In genomic region chr3:85922331-85922730, GRCm38 (mm10) we compare ENCODE assay signal across 14 mouse cellular contexts. TPM values are rescaled to one million over a fixed set of nuclear protein-coding genes. Genes with fewer than 3 reads are reported as not detected.
A peak's percentile ranks its signal among the peaks of the same experiment; 100 is the strongest.
DNase-seq lines count a peak whose midpoint lies in the region; ATAC-seq lines count a peak whose summit lies in the region.
"Had no signal": no experiment of that assay in that cellular context is flagged by ENCODE, and none has a peak within 500 bp of the region (broad histone marks: within the 10 kb centered on the region; RNA-seq: fewer than 3 reads in every experiment).

No protein-coding gene starts in this region.

- ATAC-seq in midbrain, embryonic 11.5 days (ENCODE audit: low FRiP score): no peak
- no peak for ATAC-seq in midbrain, embryonic 16.5 days
- no peak for ATAC-seq in monocyte, adult 5-6 weeks (replicated peaks; ENCODE audit: insufficient number of reproducible peaks, low FRiP score, low TSS enrichment, poor library complexity, severe bottlenecking)
- ATAC-seq: forebrain, postnatal 0 days; liver, embryonic 12.5 days had no signal

- no peak overlapping the region for H3K9ac ChIP-seq in midbrain, embryonic 11.5 days (ENCODE audit: low read length)
- H3K9ac ChIP-seq in midbrain, embryonic 16.5 days (ENCODE audit: low read depth, low read length): no peak overlapping the region
- H3K9ac ChIP-seq: embryonic facial prominence, embryonic 13.5 days; forebrain, postnatal 0 days; liver, embryonic 12.5 days; midbrain, embryonic 12.5 days had no signal

- no peaks in the 10 kb centered on the region for H3K27me3 ChIP-seq in midbrain, embryonic 11.5 days (ENCODE audit: control insufficient read depth, insufficient read depth, low read length)
- no peaks in the 10 kb centered on the region for H3K27me3 ChIP-seq in midbrain, embryonic 16.5 days (ENCODE audit: control insufficient read depth, insufficient read depth, low read depth, low read length)
- H3K27me3 ChIP-seq: embryonic facial prominence, embryonic 13.5 days; liver, embryonic 12.5 days; midbrain, embryonic 12.5 days had no signal

- peak; percentile 8 to 13 for DNase-seq in cerebellum, postnatal 36 days
- DNase-seq in cerebellum, adult 11 months: no peak
- peak; percentile 31 for DNase-seq in midbrain, embryonic 11.5 days (ENCODE audit: low spot score, missing footprints)
- DNase-seq in kidney, adult 8-10 months: peak; percentile 55 to 71
- peak; percentile 9 for DNase-seq in retina, postnatal 7 days (ENCODE audit: low read depth, low spot score)
- DNase-seq in right cerebral cortex, adult 18-20 months: no peak
- DNase-seq: forebrain, postnatal 0 days had no signal

- no peak overlapping the region for H3K4me2 ChIP-seq in midbrain, embryonic 11.5 days
- H3K4me2 ChIP-seq in midbrain, embryonic 16.5 days (ENCODE audit: low read length): no peak overlapping the region
- H3K4me2 ChIP-seq: embryonic facial prominence, embryonic 13.5 days; liver, embryonic 12.5 days; midbrain, embryonic 12.5 days had no signal

- H3K27ac ChIP-seq in midbrain, embryonic 11.5 days (ENCODE audit: low read depth, low read length): no peak overlapping the region
- H3K27ac ChIP-seq in midbrain, embryonic 16.5 days (ENCODE audit: low read length): no peak overlapping the region
- H3K27ac ChIP-seq: embryonic facial prominence, embryonic 13.5 days; hindbrain, embryonic 10.5 days; liver, embryonic 12.5 days; midbrain, embryonic 12.5 days had no signal

- H3K4me1 ChIP-seq in midbrain, embryonic 11.5 days (ENCODE audit: control insufficient read depth, insufficient read depth, low read length): no peaks in the 10 kb centered on the region
- no peaks in the 10 kb centered on the region for H3K4me1 ChIP-seq in midbrain, embryonic 16.5 days (ENCODE audit: control insufficient read depth, insufficient read depth, low read length)
- H3K4me1 ChIP-seq: hindbrain, embryonic 10.5 days; midbrain, embryonic 12.5 days had no signal

- no peak overlapping the region for H3K4me3 ChIP-seq in midbrain, embryonic 11.5 days (ENCODE audit: low read depth, low read length)
- no peak overlapping the region for H3K4me3 ChIP-seq in midbrain, embryonic 16.5 days (ENCODE audit: low read depth, low read length)
- H3K4me3 ChIP-seq: embryonic facial prominence, embryonic 13.5 days; hindbrain, embryonic 10.5 days; liver, embryonic 12.5 days; midbrain, embryonic 12.5 days had no signal

- no peaks in the 10 kb centered on the region for H3K9me3 ChIP-seq in midbrain, embryonic 11.5 days (ENCODE audit: control insufficient read depth, low read length)
- no peaks in the 10 kb centered on the region for H3K9me3 ChIP-seq in midbrain, embryonic 16.5 days (replicated peaks; ENCODE audit: control insufficient read depth, low read length, poor library complexity, severe bottlenecking)
- H3K9me3 ChIP-seq: embryonic facial prominence, embryonic 13.5 days; hindbrain, embryonic 10.5 days; liver, embryonic 12.5 days; midbrain, embryonic 12.5 days had no signal

- H3K36me3 ChIP-seq in midbrain, embryonic 11.5 days (ENCODE audit: control insufficient read depth, insufficient read depth, low read length): no peaks in the 10 kb centered on the region
- H3K36me3 ChIP-seq in midbrain, embryonic 16.5 days (ENCODE audit: control insufficient read depth, insufficient read depth, low read length): no peaks in the 10 kb centered on the region
- H3K36me3 ChIP-seq: embryonic facial prominence, embryonic 13.5 days; hindbrain, embryonic 10.5 days; liver, embryonic 12.5 days; midbrain, embryonic 12.5 days had no signal

- WGBS in midbrain, embryonic 11.5 days: 82% methylated on average over 3 of the region's 3 CpGs
- 72% methylated on average over 3 of the region's 3 CpGs for WGBS in midbrain, embryonic 16.5 days

RNA-seq across cellular contexts. Expression of gene Gm37240, which starts 35.0 kb away (rescaled TPM):
- polyA plus RNA-seq in midbrain, embryonic 11.5 days (2014; fragmentation: Nextera tagmentation; extraction: Ambion mirVana): 0.67 and 0.91 TPM in 2 replicates
- polyA plus RNA-seq in midbrain, embryonic 16.5 days (2015; fragmentation: Nextera tagmentation; extraction: Ambion mirVana): 0.26 and 0.94 TPM in 2 replicates
- 0.97 TPM in 1 of 3 replicates, not detected in the others for total RNA-seq in monocyte, adult 5-6 weeks (2017)
- polyA plus RNA-seq: neural tube, embryonic 14.5 days had no signal

RNA-seq across cellular contexts. Expression of gene Glt28d2, which starts 35.0 kb away (rescaled TPM):
- 0.15 and 0.29 TPM in 2 replicates for polyA plus RNA-seq in midbrain, embryonic 11.5 days (2014; fragmentation: Nextera tagmentation; extraction: Ambion mirVana)
- polyA plus RNA-seq in midbrain, embryonic 16.5 days (2015; fragmentation: Nextera tagmentation; extraction: Ambion mirVana): 0.31 and 0.32 TPM in 2 replicates
- total RNA-seq in monocyte, adult 5-6 weeks (2017): 0.43 TPM in 1 of 3 replicates, not detected in the others

RNA-seq across cellular contexts. Expression of gene Sh3d19, which starts 48.6 kb away (rescaled TPM):
- polyA plus RNA-seq in midbrain, embryonic 11.5 days (2014; fragmentation: Nextera tagmentation; extraction: Ambion mirVana): 6.8 and 7.6 TPM in 2 replicates
- polyA plus RNA-seq in midbrain, embryonic 16.5 days (2015; fragmentation: Nextera tagmentation; extraction: Ambion mirVana): 15.6 and 16.1 TPM in 2 replicates
- total RNA-seq in monocyte, adult 5-6 weeks (2017): 2.0 to 5.6 TPM (median 2.1 TPM) in 3 replicates

Comparison
In these comparisons a context has a peak if more than half of its experiments do, and no peak if none do; other contexts are left out.
1. DNase-seq: peak in cerebellum, postnatal 36 days (2 of 2), midbrain, embryonic 11.5 days (single experiment), kidney, adult 8-10 months (2 of 2) and retina, postnatal 7 days (single experiment); none in cerebellum, adult 11 months (single experiment) and right cerebral cortex, adult 18-20 months (single experiment).